Mouse (Mus musculus) heart, postnatal 0 days (tissue): ENCODE measurements at regions not wholly inside any gene's neighbourhood (a gene's known extent, or its start where the extent isn't known, plus 50 kb on each side); places are given as distances from the start of the nearest gene placed in this dataset.

ENCODE experiments used
- CTCF ChIP-seq: IDR thresholded peaks from 2 replicates; pipeline ENCODE4 v1.5.1; 2016; ENCODE audit warnings: antibody characterized with exemption, control low read depth, low read depth
- EP300 ChIP-seq: IDR thresholded peaks from 2 replicates; pipeline ENCODE4 v1.6.1; 2016; ENCODE audit warnings: antibody characterized with exemption, low read depth

DNA sequence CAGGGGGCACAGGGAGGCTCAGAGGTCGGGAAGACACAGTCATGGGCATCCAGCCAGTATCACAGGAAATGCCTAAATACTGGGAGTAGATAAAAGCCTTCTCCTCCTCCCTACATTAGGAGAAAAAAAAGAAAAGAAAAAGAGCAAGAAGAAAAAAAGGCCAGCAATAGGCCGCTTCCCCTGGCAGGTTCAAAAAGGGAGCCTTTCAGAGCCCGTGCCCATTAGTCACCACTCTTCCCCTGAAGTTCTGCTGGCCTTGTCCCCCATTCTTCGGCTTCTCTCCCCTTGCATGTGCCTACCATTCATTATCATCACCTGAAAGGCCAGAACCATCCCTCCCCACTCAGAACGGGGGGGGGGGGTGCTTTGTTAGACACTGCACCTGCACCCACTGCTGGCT is 144.5 kb upstream of the Tbx3 start:
- TF ChIP-seq CTCF (no peak), EP300 (no peak)
